Mouse (Mus musculus) R1 (cell line): Measurements from ENCODE around the gene Tiprl.
A peak's percentile ranks its signal among the peaks of the same experiment; 100 is the strongest.

Source experiments
- DNase-seq: peaks from one replicate; pipeline ENCODE4 v3.0.0-alpha.2; 2018; ENCODE audit warnings: low read depth, low spot score

Tiprl gene

GRCm38 (mm10) chr1:165236321-165237298, at the start of gene Tiprl:
TSS of gene Tiprl (minus strand) at chr1:165236996.
- peak; percentile 98 for DNase-seq

GRCm38 (mm10) chr1:165284096-165284495, 47.3 kb upstream of the Tiprl start:
- no peak for DNase-seq

- DNase-seq: no peak
Observed at GRCm38 (mm10) chr1:165282967-165283345, 46.2 kb upstream of the Tiprl start.

DNA sequence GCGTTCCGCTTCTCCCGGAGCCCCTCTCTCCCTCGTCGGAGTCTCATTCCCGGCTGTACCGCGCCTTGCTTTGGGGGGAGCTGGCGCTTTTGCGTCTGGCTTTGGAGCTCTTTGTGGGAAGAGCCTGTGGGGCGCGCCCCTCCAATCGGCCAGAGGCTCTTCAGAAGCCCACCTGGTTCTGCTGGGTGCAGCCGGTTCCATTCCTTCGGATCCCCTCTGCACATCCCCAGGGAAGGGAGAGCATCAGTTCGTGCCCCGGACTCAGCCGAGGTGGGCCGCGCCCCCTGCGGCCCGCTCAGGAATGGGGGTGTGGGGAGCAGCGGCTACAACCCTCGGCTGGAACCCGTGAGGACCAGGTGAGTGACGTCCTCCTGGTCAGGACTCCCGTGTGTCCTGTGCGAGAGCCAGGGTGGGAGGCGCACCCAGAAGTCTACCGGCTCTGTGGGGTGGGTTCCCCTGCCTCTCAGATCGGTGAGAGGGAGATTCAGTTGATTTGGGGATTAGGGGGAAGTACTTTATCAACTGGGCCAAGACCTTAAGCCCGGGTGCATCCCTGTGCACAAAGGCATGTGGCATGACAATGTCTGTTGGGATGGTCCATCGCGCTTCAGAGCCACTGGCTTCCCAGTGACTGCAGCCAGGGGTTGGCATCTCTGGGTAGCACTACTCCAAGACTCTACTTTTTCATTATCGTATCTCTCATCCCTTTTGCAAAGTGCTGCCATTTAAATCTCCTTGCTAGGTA, 45.6 kb upstream of the Tiprl start:
- DNase-seq: peak; percentile 58

DNA sequence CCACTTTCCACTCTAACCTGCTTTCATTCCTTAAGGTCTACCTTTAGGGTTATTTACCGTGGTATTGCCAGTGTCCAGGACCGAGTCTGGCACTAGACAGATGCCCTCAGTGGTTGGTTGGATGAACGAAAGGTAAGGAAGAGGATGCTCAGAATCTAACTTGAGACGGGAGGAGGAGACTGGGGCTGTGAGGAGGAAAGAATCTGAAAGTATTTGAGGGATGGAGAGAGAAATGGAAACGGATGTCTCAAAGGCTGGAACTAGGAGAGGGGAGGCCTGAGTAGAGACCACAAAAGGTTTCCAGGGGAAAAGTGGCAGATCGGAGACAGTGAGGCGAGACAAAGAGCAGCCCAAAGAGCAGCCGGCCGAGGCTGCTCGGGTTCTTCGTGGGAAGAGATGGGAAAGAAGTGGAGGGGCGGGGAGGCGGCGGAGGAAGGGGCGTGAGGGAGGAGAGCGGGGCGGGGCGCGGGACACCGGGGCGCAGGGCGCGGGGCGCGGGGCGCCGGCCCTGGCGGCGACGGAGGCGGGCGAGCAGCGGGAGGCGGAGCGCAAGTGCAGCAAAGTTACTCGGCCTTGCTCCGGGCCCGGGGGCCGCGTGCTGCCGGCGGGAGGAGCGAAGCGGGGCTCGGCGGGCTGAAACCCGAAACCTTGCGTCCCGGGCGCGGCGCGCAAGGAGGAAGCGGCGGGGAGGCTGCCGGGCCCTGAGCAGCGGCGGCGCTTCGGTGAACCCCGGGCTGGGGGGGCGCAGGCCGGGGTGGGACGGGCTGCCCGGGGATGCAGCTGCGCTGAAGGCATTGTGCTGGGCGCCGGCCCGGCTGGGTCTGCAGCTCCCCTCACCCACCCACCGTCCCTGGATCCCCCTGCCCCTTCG, 44.8 kb upstream of the Tiprl start:
- DNase-seq: peak; percentile 47

- DNase-seq: no peak
Observed at GRCm38 (mm10) chr1:165280741-165281140, 43.9 kb upstream of the Tiprl start.

DNA sequence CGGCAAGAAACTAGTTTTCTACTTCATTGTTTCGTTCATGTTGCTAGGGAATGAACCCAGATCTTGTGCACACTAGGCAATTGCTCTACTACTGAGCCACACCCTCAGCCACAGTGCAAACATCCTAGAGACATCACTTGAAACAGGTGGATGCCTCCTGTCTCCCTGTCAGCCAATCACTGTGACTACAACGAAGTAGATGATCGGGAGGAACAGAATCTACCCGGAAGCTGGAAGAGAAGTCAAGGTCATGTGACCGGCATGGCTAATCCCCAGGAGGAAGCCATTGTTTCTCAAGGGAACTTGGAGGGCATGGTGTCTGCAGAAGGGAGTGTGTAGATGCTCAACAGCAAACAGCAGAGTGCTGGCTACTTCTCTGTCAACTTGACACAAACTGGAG, 38.1 kb upstream of the Tiprl start:
- DNase-seq: peak; percentile 57

DNA sequence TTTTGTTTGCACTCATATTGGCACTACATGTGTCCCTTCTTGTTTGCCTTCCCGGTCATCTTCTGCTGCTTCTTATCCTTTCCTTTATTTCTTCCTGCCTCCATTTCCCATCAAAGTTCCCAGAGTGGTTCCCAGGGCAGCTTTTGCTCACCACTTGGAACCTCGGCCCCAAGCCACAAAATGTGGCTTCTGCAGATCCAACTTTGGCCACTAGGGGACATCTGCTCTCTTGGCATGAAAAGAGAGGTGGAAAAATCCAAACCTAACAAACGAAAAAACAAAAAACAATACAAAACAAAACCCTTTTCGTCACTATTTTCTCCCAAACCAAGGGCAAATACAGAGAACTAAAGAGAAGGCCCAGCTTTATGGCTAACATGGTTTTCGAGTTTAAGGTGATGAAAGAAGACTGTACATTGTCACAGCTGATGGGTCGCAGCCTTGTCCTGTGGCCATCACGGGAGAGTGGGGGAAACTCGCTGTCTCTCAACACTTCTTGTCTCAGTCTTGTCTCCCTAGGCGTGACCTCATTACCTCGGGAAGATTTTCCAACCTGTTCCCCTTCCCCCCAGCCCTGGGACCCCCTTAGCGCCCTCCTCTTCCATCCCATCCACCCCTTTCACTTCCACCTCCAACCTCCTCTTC, 15.4 kb upstream of the Tiprl start:
- DNase-seq: peak; percentile 78

GRCm38 (mm10) chr1:165250546-165250945, 13.8 kb upstream of the Tiprl start:
- no peak for DNase-seq

GRCm38 (mm10) chr1:165248842-165249241, 12.0 kb upstream of the Tiprl start:
- peak; percentile 20 for DNase-seq

DNA sequence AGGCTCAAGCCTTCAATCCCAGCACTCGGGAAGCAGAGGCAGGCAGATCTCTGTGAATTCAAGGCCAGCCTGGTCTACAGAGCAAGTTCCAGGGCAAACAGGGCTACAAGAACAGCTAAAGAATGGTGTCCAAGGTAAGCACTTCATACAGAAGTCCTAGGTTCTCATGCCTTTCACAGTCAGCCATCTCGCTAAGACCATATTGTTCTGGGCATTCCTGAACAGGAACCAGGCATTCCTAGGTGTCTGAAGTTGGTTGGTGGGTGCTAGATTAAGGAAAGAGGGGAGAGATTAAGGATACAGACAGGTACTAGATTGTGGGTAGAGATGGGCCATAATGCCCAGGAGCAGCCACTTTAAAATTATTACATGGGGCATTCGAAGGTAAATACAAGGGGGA, 11.0 kb upstream of the Tiprl start:
- no peak for DNase-seq

DNA sequence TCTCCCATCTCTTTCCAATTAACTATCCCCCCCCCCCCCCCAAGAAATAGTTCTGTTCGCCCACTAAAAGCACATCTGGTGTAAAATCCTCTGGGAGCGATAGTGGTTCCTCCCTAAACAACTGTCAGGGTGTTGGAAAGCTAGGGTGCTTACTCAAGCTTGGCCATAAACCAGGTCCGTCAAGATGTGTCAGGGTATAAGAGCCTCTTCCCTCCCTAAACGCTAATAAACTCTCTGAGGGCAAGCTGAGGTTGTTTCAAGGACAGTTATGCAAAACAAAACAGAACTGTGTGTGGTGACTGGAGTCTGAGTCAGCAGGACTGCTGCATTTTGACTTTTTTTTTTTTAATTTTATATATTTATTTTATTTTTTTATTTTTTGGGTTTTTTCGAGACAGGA, 10.3 kb upstream of the Tiprl start:
- DNase-seq: no peak

DNA sequence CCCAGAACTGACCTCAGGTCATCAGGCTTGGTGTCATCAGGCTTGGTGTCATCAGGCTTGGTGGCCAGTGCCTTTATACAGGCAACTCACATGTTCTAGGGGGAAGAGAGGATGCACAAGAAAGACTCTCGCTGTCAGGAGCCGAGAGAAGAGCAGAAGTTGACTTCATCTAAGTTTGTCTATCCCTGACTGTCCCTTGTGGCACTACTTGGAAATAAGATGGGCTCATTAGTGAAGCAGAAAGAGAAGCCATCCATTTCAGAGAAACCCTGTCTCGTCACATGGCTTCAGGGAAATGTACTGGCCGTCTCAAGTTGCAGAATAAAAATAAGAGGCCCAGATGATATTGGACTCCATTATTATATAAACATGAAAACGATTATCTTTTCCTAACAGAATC, 9.8 kb upstream of the Tiprl start:
- no peak for DNase-seq

DNA sequence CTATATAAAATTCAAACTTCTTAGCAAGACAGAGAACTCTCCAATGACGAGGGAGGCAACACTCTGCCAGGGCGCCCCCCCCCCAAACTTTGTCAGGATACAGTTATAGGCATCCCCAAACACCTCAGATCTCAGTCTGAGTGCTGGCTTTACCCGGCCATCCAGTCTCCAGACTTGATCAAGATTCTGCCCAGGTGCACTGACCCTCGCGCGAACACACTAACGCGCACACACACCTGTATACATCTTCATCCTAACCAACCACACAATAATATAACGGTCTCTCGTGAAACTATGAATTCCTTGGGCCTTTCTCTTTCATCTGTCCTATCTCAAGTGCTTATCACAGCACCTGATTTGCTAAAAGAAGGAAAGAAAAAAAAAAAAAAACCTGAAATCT, 950 bp downstream of the Tiprl start:
- DNase-seq: no peak

DNA sequence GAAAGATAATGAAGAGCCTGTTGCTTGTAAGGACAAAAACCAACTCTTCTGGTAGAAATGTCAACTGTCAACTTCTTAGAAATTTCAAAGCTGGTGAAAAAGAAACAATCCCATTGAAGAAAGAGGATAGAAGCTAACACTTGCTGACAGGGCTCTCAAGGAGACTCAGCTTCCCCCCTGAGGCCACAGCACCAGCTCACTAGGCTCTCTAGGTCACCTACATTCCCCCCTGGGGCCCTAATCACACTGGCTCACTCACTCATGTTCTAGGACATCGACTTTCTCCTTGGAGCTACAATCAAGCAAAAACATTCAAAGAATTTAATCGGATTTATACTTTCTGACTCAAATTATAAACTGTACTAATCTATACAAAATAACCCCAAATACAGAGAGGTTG, 3.0 kb downstream of the Tiprl start:
- no peak for DNase-seq

DNA sequence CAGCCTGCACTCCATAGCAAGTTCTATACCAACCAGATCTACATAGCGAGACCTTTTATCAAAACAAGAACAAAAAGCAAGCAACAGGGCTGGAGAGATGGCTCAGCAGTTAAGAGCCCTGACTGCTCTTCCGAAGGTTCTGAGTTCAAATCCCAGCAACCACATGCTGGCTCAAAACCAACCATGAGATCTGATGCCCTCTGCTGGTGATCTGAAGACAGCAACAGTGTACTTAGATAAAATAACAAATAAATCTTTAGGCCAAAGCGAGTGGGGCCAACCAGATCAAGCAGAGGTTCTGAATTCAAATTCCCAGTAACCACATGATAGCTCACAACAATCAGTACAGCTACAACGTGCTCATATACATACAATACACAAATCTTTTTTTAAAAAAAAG, 6.1 kb downstream of the Tiprl start:
- DNase-seq: peak; percentile 31

DNA sequence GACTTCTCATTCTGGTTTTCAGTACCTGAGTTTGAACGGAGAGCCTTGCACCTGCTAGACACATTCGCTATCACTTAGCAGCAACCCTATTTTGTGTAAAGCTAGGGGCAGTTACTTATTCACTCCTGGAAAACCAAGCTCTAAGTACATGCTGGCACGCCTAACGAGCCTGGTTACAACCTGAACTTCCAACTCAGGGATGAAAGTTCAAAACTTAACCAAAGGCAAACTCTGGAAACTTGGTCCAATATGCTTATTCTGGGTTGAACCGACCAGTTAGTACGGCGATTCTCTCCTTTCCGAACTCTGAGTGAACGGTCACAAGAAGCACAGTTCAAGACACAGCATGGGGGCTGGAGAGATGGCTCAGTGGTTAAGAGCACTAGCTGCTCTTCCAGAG, 7.2 kb downstream of the Tiprl start:
- peak; percentile 21 for DNase-seq

DNA sequence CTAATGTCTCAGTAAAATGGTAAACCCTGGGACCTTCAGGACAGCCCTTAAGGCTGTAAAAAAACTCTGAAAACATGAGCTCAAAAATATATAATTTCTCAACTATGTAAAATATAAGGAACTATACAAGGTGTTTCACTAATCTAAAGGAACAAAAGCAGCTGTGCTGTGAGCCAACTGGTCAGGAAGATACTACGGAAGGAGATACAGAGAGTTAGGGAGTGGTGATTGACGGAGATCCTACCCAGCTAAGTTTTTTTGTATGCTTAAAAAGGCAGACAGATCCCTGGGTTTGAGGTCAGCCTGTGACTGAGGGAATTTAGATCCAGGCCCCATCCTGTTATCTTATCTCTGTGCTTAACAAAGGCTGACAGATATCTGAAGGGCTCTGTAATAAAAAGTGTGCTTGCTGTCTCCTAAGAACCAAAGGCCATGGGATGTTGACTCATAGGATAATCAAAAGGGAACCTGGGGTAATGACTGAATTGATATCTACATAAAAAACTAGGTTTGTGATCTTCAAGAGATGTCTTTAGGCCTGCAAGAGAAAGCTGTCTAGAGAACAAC, 19.7 kb downstream of the Tiprl start:
- DNase-seq: no peak

DNA sequence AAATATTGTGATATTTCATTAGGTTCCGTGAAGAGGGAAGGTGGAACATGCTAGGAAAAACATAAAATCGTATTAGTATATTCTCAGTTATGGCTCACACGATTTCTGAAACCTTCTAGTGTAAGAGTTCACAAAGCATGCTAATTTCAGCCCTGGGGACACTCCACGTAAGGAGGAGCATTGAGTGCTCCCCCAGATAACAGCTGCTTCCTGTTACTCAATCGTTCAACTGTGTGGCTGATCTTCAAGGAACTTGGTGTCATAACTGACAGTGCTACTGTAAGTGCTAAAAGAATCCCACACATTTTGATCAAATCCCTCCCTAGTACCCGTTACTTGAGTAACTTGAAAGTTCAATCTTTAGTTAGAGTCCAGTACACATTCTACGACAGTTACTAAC, 21.0 kb downstream of the Tiprl start:
- DNase-seq: no peak

DNA sequence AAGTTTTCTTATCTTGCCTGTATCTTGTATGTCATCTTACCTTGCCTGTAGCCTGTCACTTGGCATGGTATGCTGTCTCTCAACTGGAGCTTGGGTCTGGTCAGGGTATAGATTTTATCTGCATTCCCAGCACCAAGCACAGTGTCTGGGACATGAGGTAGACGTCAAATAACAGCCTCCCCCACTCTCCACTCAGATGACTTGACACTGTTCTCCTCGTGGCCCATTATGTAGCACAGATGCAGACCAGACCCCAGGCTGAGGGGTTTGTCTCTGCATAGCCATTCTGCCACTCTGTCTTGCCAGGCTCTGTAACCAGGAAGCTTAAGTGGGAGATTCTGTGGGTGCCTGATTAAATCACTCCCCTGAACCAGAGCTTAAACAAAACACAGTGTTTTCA, 31.2 kb downstream of the Tiprl start:
- no peak for DNase-seq

DNA sequence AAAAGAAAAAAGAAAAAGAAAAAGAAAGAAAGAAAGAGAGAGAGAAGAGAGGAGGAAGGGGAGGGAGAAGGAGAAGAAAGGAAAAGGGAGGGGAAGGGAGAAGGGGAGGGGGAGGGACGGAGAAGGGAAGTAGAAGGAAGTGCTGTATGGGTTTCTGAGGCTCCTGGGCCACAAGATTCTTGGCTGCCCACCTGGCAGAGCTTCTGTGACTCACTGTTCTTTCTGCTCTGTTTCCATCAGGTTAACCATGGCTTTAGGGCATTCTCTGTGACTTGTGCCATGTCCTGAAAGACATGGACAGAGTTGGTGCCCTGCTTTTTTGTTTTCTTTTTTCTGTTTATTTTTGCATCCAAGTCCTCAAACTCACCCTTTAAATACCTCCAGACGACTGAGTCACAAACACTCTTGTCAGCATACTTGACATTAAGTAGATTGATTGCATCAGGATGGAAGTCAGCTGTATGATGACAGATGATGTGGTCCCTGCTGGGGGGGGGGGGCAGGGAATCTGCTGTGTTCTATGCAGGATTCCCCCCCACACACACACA, 33.2 kb downstream of the Tiprl start:
- DNase-seq: no peak
